Mouse (Mus musculus) lung, embryonic 14.5 days (tissue): ENCODE data around the gene Pih1d1. TPM values are rescaled to one million over a fixed set of nuclear protein-coding genes. Genes with fewer than 3 reads are reported as not detected.

ENCODE experiments used
- ATAC-seq: fragments of 200-750 bp; cut with Nextera tagmentation; 2 replicates; pipeline ENCODE4 v1.8.0; 2017; ENCODE audit warnings: mild to moderate bottlenecking, moderate TSS enrichment, moderate library complexity; ENCODE audit not compliant: insufficient read depth
- DNase-seq: peaks from one replicate; pipeline ENCODE4 v3.0.0-alpha.2; 2015
- H3K27ac ChIP-seq: fragments of 300-500 bp; sonication (generic); 2 replicates; pipeline ENCODE4 v1.5.1; 2014; ENCODE audit warnings: low read depth, mild to moderate bottlenecking, moderate library complexity
- H3K27me3 ChIP-seq: fragments of 300-500 bp; sonication (generic); 2 replicates; pipeline ENCODE4 v1.6.1; 2014; ENCODE audit warnings: low read length, control low read depth; ENCODE audit not compliant: insufficient read depth
- H3K36me3 ChIP-seq: fragments of 300-500 bp; sonication (generic); 2 replicates; pipeline ENCODE4 v1.6.1; 2014; ENCODE audit warnings: control low read depth; ENCODE audit not compliant: insufficient read depth
- H3K4me1 ChIP-seq: fragments of 300-500 bp; sonication (generic); 2 replicates; pipeline ENCODE4 v1.6.1; 2014; ENCODE audit warnings: antibody characterized with exemption, control low read depth; ENCODE audit not compliant: insufficient read depth
- H3K4me2 ChIP-seq: fragments of 300-500 bp; sonication (generic); 2 replicates; pipeline ENCODE4 v1.6.1; 2014; ENCODE audit warnings: mild to moderate bottlenecking
- H3K4me3 ChIP-seq: fragments of 300-500 bp; sonication (generic); 2 replicates; pipeline ENCODE4 v1.5.1; 2014; ENCODE audit warnings: low read depth, low read length
- H3K9ac ChIP-seq: fragments of 300-500 bp; sonication (generic); 2 replicates; pipeline ENCODE4 v1.6.1; 2014
- H3K9me3 ChIP-seq: fragments of 300-500 bp; sonication (generic); 2 replicates; pipeline ENCODE4 v1.6.1; 2016; ENCODE audit warnings: low read depth, low read length, control low read depth
- CTCF ChIP-seq: IDR thresholded peaks from 2 replicates; pipeline ENCODE4 v1.5.1; 2016; ENCODE audit warnings: antibody characterized with exemption, low read depth
- WGBS: fragments of 180-500 bp; shearing (Covaris S2); extraction: QIAGEN DNeasy Blood & Tissue Kit; methylation state at CpG from one replicate; pipeline ENCODE4 v1.1.7; 2014; 5-methylcytosine and 5-hydroxymethylcytosine counted together
- polyA plus RNA-seq: library from polyadenylated mRNA; unstranded; fragments of >200 nt; fragmentation: Nextera tagmentation; extraction: Ambion mirVana; gene quantifications from 2 replicates; pipeline ENCODE4 v1.2.1, GENCODE M21; 2014

The Pih1d1 gene
- polyA plus RNA-seq, 1 experiment from 2014 or later, result 112 TPM

DNA sequence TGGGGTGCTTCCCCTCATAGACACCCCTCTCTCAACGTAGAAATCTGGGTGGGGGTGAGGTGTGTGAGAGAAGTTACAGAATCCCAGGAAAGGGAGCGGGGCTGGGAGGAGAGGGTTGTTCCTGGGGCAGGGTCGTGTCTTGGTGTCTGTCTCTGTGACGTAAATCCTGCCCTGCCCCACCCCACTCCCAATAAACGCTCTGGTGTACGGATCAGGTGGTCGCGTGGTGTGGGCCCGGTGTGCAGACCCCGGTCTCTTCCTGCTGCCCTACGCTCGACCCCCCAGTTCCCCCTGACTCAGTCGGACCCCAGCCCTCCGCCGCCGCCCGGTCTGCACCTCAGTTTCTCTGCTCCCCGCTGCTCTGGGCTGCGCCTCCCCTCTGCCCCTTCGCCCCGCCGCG is 21.8 kb downstream of the Pih1d1 start:
- Histone ChIP-seq H3K4me2 (peak overlapping the region; percentile 33), H3K4me1 (no peaks in the 10 kb centered on the region), H3K36me3 (no peaks in the 10 kb centered on the region), H3K27me3 (peaks cover 71% of the 10 kb centered on the region), H3K9ac (no peak overlapping the region), H3K9me3 (no peaks in the 10 kb centered on the region), H3K4me3 (peak overlapping the region; percentile 17; the same call in 1 of the 2 replicates), H3K27ac (no peak overlapping the region)
- no peak for ATAC-seq
- TF ChIP-seq CTCF, result no peak
- DNase-seq, result no peak
- WGBS, result 1% methylated on average over 23 of the region's 23 CpGs

DNA sequence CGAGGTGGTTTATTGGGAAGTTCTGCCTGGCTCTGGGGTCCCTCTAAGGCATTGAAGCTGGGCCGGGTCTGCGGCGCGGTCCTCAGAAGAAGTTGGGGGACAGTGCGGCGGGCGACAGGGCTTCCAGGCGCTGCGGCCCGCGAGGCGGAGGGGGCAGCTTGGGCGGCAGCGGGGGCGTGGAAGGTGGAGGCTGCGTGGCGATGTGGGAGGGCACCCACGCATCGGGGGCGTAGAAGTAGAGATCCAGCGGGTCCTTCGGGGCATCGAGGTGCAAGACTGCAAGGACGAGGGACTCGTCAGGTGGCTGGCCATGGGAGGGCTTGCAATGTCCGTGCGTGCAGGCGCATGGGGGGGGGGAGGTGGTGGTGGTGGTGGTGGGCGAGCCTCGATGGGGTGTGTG is 22.3 kb downstream of the Pih1d1 start:
- 3% methylated on average over 31 of the region's 31 CpGs for WGBS
- TF ChIP-seq CTCF, result no peak
- Histone ChIP-seq H3K9ac (no peak overlapping the region), H3K9me3 (no peaks in the 10 kb centered on the region), H3K27ac (no peak overlapping the region), H3K4me3 (peak overlapping the region; percentile 17; the same call in 1 of the 2 replicates), H3K27me3 (peaks cover 76% of the 10 kb centered on the region), H3K4me1 (no peaks in the 10 kb centered on the region), H3K36me3 (no peaks in the 10 kb centered on the region), H3K4me2 (peak overlapping the region; percentile 33)
- DNase-seq (no peak), ATAC-seq (no peak)

DNA sequence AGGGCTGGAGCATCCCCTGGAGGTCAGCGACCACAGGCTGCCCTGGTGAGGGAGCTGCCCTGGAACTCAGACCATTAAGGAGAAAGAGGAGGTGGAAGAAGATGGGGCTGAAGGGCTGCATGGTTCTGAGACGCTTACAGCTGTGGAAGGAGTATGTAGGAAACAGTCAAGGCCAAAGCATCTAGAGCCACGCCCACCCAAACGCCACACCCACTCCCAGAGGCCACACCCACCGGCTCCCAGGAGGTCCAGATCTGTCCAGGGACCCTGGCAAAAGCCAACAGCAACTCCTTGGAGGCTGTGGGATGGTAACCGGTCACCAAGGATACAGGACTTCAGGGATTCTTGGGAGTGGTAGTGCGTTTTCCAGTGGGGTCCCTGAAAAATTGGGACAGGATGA is 24.4 kb downstream of the Pih1d1 start:
- ATAC-seq, result no peak
- H3K27me3 ChIP-seq, result peaks cover 98% of the 10 kb centered on the region
- TF ChIP-seq CTCF, result no peak
- no peak overlapping the region for H3K4me2 ChIP-seq
- no peak overlapping the region for H3K4me3 ChIP-seq
- 18% methylated on average over 7 of the region's 7 CpGs for WGBS
- H3K9ac ChIP-seq, result no peak overlapping the region
- no peak for DNase-seq
- no peaks in the 10 kb centered on the region for H3K36me3 ChIP-seq
- no peaks in the 10 kb centered on the region for H3K9me3 ChIP-seq
- H3K27ac ChIP-seq, result no peak overlapping the region
- no peaks in the 10 kb centered on the region for H3K4me1 ChIP-seq

- H3K9ac ChIP-seq, result no peak within 1 kb of the TSS
- ATAC-seq, result no peak
- H3K27ac ChIP-seq, result no peak within 1 kb of the TSS
- no peak within 1 kb of the TSS for H3K4me3 ChIP-seq
- no peak for TF ChIP-seq CTCF
- H3K4me1 ChIP-seq, result no peaks in the 10 kb centered on the region
- DNase-seq, result no peak
- H3K9me3 ChIP-seq, result no peaks in the 10 kb centered on the region
- WGBS, result 22% methylated on average over 7 of the region's 7 CpGs
- peaks cover 100% of the 10 kb centered on the region for H3K27me3 ChIP-seq
- no peaks in the 10 kb centered on the region for H3K36me3 ChIP-seq
- no peak within 1 kb of the TSS for H3K4me2 ChIP-seq
These were observed 25.4 kb downstream of the Pih1d1 start, which contains the start of gene Gfy for GRCm38 (mm10) chr7:45179469-45179868. Gene Gfy (minus strand): TSS chr7:45179569.

DNA sequence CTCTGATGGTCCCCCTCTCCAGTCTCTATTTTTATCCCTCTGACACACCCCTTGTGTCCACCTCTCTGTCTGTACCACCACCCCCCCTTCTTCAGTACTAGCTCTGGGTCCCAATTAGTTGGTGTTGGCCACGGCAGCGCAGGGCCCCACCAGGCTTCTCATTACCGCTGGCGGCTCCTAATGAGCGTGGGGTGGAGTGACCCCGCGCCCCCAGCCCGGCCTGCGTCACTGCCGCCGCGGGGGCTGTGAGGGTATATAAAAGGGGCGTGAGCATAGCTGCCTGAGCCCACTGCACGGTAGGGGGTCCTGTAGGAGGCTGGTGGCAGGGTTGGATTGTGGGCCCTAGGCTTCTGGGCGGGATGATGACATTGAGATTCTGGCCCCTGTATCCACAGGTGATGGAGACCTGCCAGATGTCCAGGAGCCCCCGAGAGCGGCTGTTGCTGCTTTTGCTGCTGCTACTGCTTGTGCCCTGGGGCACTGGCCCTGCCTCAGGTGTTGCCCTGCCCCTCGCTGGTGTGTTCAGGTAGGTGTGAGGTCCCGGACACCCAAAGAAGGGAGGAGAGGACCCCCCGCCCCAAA is 26.9 kb downstream of the Pih1d1 start, which contains the start of gene Pth2:
Pth2 (plus strand) TSS at position 100 of the 582 bp plus-strand sequence.
- H3K4me2 ChIP-seq, result peak within 1 kb of the TSS; percentile 61; the same call in 1 of the 2 replicates

DNA sequence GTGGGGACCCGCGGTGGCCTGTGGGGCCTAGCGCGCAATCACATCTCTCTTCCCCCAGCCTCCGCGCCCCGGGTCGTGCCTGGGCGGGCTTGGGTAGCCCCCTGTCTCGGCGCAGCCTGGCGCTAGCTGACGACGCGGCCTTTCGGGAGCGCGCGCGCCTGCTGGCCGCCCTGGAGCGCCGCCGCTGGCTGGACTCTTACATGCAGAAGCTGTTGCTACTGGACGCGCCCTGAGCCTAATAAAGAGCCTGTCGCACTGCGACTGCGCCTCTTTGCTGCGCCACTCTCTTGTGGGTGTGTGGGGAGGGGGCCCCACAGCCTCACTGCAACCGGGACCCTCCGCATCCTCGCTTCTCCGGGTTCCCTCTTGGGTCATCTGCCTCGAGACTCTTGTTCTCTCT is 27.4 kb downstream of the Pih1d1 start:
- DNase-seq, result no peak
- H3K27me3 ChIP-seq, result peaks cover 98% of the 10 kb centered on the region
- no peaks in the 10 kb centered on the region for H3K36me3 ChIP-seq
- no peak for TF ChIP-seq CTCF
- no peaks in the 10 kb centered on the region for H3K9me3 ChIP-seq
- 0 out of 2 replicates have a peak overlapping the region, but pooled peaks have one; percentile 8 for H3K4me3 ChIP-seq
- H3K27ac ChIP-seq, result no peak overlapping the region
- no peaks in the 10 kb centered on the region for H3K4me1 ChIP-seq
- 6% methylated on average over 35 of the region's 35 CpGs for WGBS
- no peak overlapping the region for H3K9ac ChIP-seq
- peak overlapping the region; percentile 61; the same call in 1 of the 2 replicates for H3K4me2 ChIP-seq
- ATAC-seq, result peak; percentile 2; the same call in 1 of the 2 replicates

More for the DNA sequence above, 26.9 kb downstream of the Pih1d1 start, which contains the start of gene Pth2:
- TF ChIP-seq CTCF, result no peak
- H3K36me3 ChIP-seq, result no peaks in the 10 kb centered on the region
- H3K9ac ChIP-seq, result no peak within 1 kb of the TSS
- H3K27me3 ChIP-seq, result peaks cover 98% of the 10 kb centered on the region
- ATAC-seq, result no peak
- H3K4me1 ChIP-seq, result no peaks in the 10 kb centered on the region
- 0 out of 2 replicates have a peak within 1 kb of the TSS, but pooled peaks have one; percentile 8 for H3K4me3 ChIP-seq
- no peak within 1 kb of the TSS for H3K27ac ChIP-seq
- no peak for DNase-seq
- H3K9me3 ChIP-seq, result no peaks in the 10 kb centered on the region
- 19% methylated on average over 20 of the region's 20 CpGs for WGBS

DNA sequence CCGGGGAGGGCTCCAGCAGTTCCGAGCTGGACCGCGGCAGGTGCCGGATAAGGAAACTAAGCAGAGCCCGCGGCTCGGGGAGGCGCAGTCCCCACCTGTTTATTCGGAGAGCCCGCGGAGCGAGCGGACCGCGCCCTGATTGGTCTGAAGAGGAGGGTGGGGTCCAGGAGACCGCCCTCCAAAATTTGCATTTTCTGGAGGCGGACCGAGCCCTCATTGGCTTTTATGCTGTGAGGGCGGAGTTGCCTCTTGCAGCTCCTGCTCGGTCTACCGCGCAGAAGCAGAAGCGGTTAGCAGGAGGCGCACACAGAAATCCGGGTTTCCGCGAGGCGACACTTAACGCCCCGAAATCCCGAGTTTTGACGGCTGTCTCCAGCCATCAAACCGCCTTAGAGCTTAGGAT is 28.1 kb downstream of the Pih1d1 start:
- H3K4me2 ChIP-seq, result peak overlapping the region; percentile 61
- peak; percentile 96 for DNase-seq
- ATAC-seq, result peak; percentile 95
- H3K9ac ChIP-seq, result peak overlapping the region; percentile 28
- WGBS, result under 1% methylated on average over 34 of the region's 34 CpGs
- TF ChIP-seq CTCF, result no peak
- H3K27ac ChIP-seq, result no peak overlapping the region
- no peaks in the 10 kb centered on the region for H3K9me3 ChIP-seq
- peaks cover 98% of the 10 kb centered on the region for H3K27me3 ChIP-seq
- no peaks in the 10 kb centered on the region for H3K4me1 ChIP-seq
- no peaks in the 10 kb centered on the region for H3K36me3 ChIP-seq
- H3K4me3 ChIP-seq, result peak overlapping the region; percentile 30
